16 mouse cellular contexts compared by ENCODE assay signal in the genomic region with DNA sequence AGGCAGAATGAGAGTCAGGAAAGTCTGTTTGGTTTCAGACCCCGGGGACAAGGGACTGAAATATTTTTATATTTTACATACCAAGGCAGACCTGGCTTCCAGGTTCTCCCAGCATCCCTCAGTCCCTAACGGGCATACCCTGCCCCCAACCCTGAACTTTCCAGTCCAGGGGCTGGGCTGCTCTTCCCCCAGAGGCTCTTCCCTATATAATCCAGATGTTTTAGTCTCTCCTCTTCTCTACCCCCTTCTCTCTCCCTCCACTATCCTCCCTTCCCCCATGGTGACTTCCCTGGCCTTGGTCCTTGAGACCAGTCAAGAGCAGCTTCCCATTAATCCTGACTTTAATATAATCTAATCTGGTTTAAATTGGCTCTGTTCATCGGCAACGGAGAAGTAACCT.
A peak's percentile ranks its signal among the peaks of the same experiment; 100 is the strongest.
DNase-seq lines count a peak whose midpoint lies in the region; ATAC-seq and TF ChIP-seq lines count a peak whose summit lies in the region.
"Had no signal": no experiment of that assay in that cellular context is flagged by ENCODE, and none has a peak within 500 bp of the region (broad histone marks: within the 10 kb centered on the region; RNA-seq: fewer than 3 reads in every experiment).

No protein-coding gene starts in this region.

- intact Hi-C loops in left cerebral cortex, postnatal 10 days (cut with DNase I), result no loop called here

- no peak for ATAC-seq in heart, embryonic 15.5 days (replicated peaks; ENCODE audit: insufficient number of reproducible peaks, insufficient read depth, low FRiP score, low read depth)
- ATAC-seq in heart, embryonic 11.5 days (replicated peaks; ENCODE audit: insufficient number of reproducible peaks, low FRiP score, low TSS enrichment), result no peak
- no peak for ATAC-seq in midbrain, embryonic 13.5 days
- ATAC-seq in midbrain, postnatal 0 days (ENCODE audit: low FRiP score), result no peak
- no peak for ATAC-seq in neural tube, embryonic 15.5 days (ENCODE audit: low FRiP score)
- ATAC-seq: liver, postnatal 0 days had no signal

- no peaks in the 10 kb centered on the region for H3K36me3 ChIP-seq in heart, embryonic 15.5 days
- H3K36me3 ChIP-seq in heart, embryonic 11.5 days (ENCODE audit: control insufficient read depth, insufficient read depth, low read length), result no peaks in the 10 kb centered on the region
- no peaks in the 10 kb centered on the region for H3K36me3 ChIP-seq in midbrain, embryonic 13.5 days
- no peaks in the 10 kb centered on the region for H3K36me3 ChIP-seq in midbrain, postnatal 0 days (ENCODE audit: insufficient read depth, low read length)
- no peaks in the 10 kb centered on the region for H3K36me3 ChIP-seq in neural tube, embryonic 15.5 days

- H3K9me3 ChIP-seq in heart, embryonic 15.5 days (replicated peaks), result no peaks in the 10 kb centered on the region
- no peaks in the 10 kb centered on the region for H3K9me3 ChIP-seq in heart, embryonic 11.5 days (replicated peaks; ENCODE audit: control insufficient read depth, low read length)
- H3K9me3 ChIP-seq in midbrain, embryonic 13.5 days, result no peaks in the 10 kb centered on the region
- H3K9me3 ChIP-seq in midbrain, postnatal 0 days (ENCODE audit: low read length), result no peaks in the 10 kb centered on the region
- H3K9me3 ChIP-seq in neural tube, embryonic 15.5 days (replicated peaks), result no peaks in the 10 kb centered on the region

- no peak for DNase-seq in midbrain, postnatal 0 days (ENCODE audit: low spot score)
- DNase-seq in left cerebral cortex, postnatal 10 days (ENCODE audit: extremely low spot score in 1 of 2, low spot score in 2 of 2), result no peak
- DNase-seq in yolk sac, embryonic 10.5 days (ENCODE audit: low spot score), result no peak
- DNase-seq: adrenal gland, adult 8-10 months; cerebellum, adult 2 months; gastrocnemius, postnatal 14 days; kidney, adult 2 months; layer of hippocampus, postnatal 36 days; liver, postnatal 0 days; lung, postnatal 4 days had no signal

- TF ChIP-seq CTCF in midbrain, postnatal 0 days (IDR thresholded peaks at IDR 0.05), result no peak
- no peak for TF ChIP-seq CTCF in embryonic fibroblast, embryonic 13.5 days (IDR thresholded peaks at IDR 0.05; ENCODE audit: borderline replicate concordance, insufficient read depth, low read length)

- TF ChIP-seq POLR2A in embryonic fibroblast, embryonic 13.5 days (IDR thresholded peaks at IDR 0.05; ENCODE audit: low read depth, low read length), result no peak

- no peak overlapping the region for H3K9ac ChIP-seq in heart, embryonic 15.5 days
- H3K9ac ChIP-seq in heart, embryonic 11.5 days (ENCODE audit: low read depth, low read length), result no peak overlapping the region
- H3K9ac ChIP-seq in midbrain, embryonic 13.5 days (replicated peaks), result no peak overlapping the region
- no peak overlapping the region for H3K9ac ChIP-seq in midbrain, postnatal 0 days (replicated peaks; ENCODE audit: low read length, poor library complexity, severe bottlenecking)
- no peak overlapping the region for H3K9ac ChIP-seq in neural tube, embryonic 15.5 days (replicated peaks)
- H3K9ac ChIP-seq: liver, postnatal 0 days had no signal

- no peaks in the 10 kb centered on the region for H3K27me3 ChIP-seq in heart, embryonic 15.5 days
- H3K27me3 ChIP-seq in heart, embryonic 11.5 days (ENCODE audit: control insufficient read depth, insufficient read depth, low read length), result no peaks in the 10 kb centered on the region
- peaks cover 13% of the 10 kb centered on the region for H3K27me3 ChIP-seq in midbrain, embryonic 13.5 days
- no peaks in the 10 kb centered on the region for H3K27me3 ChIP-seq in midbrain, postnatal 0 days (ENCODE audit: insufficient read depth, low read length)
- H3K27me3 ChIP-seq in neural tube, embryonic 15.5 days (replicated peaks), result no peaks in the 10 kb centered on the region

- peaks cover 47% of the 10 kb centered on the region for H3K4me1 ChIP-seq in heart, embryonic 15.5 days (replicated peaks)
- peaks cover 32% of the 10 kb centered on the region for H3K4me1 ChIP-seq in heart, embryonic 11.5 days (ENCODE audit: control insufficient read depth, insufficient read depth, low read length)
- H3K4me1 ChIP-seq in midbrain, embryonic 13.5 days (replicated peaks), result peaks cover 38% of the 10 kb centered on the region
- peaks cover 7% of the 10 kb centered on the region; the same call in 1 of the 2 replicates for H3K4me1 ChIP-seq in midbrain, postnatal 0 days (ENCODE audit: insufficient read depth, low read length)
- peaks cover 9% of the 10 kb centered on the region for H3K4me1 ChIP-seq in embryonic fibroblast, embryonic 13.5 days (ENCODE audit: control insufficient read depth, insufficient read depth, low read length)
- H3K4me1 ChIP-seq in neural tube, embryonic 15.5 days, result peaks cover 31% of the 10 kb centered on the region

- H3K4me2 ChIP-seq in heart, embryonic 15.5 days, result no peak overlapping the region
- H3K4me2 ChIP-seq in heart, embryonic 11.5 days, result no peak overlapping the region
- H3K4me2 ChIP-seq in midbrain, embryonic 13.5 days (replicated peaks), result no peak overlapping the region
- no peak overlapping the region for H3K4me2 ChIP-seq in midbrain, postnatal 0 days (ENCODE audit: low read depth, low read length, poor library complexity, severe bottlenecking)
- H3K4me2 ChIP-seq in neural tube, embryonic 15.5 days, result peak overlapping the region; percentile 27; the same call in 1 of the 2 replicates

- 25% methylated on average over 4 of the region's 4 CpGs for WGBS in heart, embryonic 15.5 days
- WGBS in heart, embryonic 11.5 days (ENCODE audit: insufficient replicate concordance), result 30% methylated on average over 4 of the region's 4 CpGs
- WGBS in midbrain, embryonic 13.5 days, result 21% methylated on average over 4 of the region's 4 CpGs
- 21% methylated on average over 4 of the region's 4 CpGs for WGBS in midbrain, postnatal 0 days
- WGBS in neural tube, embryonic 15.5 days, result 31% methylated on average over 4 of the region's 4 CpGs

- H3K27ac ChIP-seq in heart, embryonic 15.5 days, result peak overlapping the region; percentile 31
- H3K27ac ChIP-seq in heart, embryonic 11.5 days (ENCODE audit: low read depth, low read length), result no peak overlapping the region
- H3K27ac ChIP-seq in midbrain, embryonic 13.5 days, result 0 out of 2 replicates have a peak overlapping the region, but pooled peaks have one; percentile 67
- H3K27ac ChIP-seq in midbrain, postnatal 0 days (ENCODE audit: low read depth, low read length), result no peak overlapping the region
- peak overlapping the region; percentile 37; the same call in 1 of the 2 replicates for H3K27ac ChIP-seq in embryonic fibroblast, embryonic 13.5 days (ENCODE audit: insufficient read depth, low read length)
- no peak overlapping the region for H3K27ac ChIP-seq in neural tube, embryonic 15.5 days (replicated peaks)

- no peak overlapping the region for H3K4me3 ChIP-seq in heart, embryonic 15.5 days
- H3K4me3 ChIP-seq in heart, embryonic 11.5 days (ENCODE audit: low read depth, low read length), result no peak overlapping the region
- H3K4me3 ChIP-seq in midbrain, embryonic 13.5 days (replicated peaks), result no peak overlapping the region
- no peak overlapping the region for H3K4me3 ChIP-seq in midbrain, postnatal 0 days (ENCODE audit: low read depth, low read length)
- H3K4me3 ChIP-seq in embryonic fibroblast, embryonic 13.5 days (ENCODE audit: insufficient read depth, low read length), result no peak overlapping the region
- H3K4me3 ChIP-seq in neural tube, embryonic 15.5 days (replicated peaks), result no peak overlapping the region
- H3K4me3 ChIP-seq: erythroblast, embryonic 14.5 days had no signal

Comparison
In these comparisons a context has a peak if more than half of its experiments do, and no peak if none do; other contexts are left out.
1. H3K27ac ChIP-seq: peak in heart, embryonic 15.5 days (single experiment), midbrain, embryonic 13.5 days (single experiment) and embryonic fibroblast, embryonic 13.5 days (single experiment); none in heart, embryonic 11.5 days (single experiment), midbrain, postnatal 0 days (single experiment) and neural tube, embryonic 15.5 days (single experiment).